Mouse (Mus musculus): Measurements from ENCODE around the gene Gpr160. TPM values are rescaled to one million over a fixed set of nuclear protein-coding genes. Genes with fewer than 3 reads are reported as not detected.
"Not testable (repeated sequence)": the region's sequence is repeated elsewhere in the genome, so short reads cannot be mapped to it uniquely, and the experiment has no call there.

Gpr160 gene
- polyA plus RNA-seq, 2 experiments = 3.5 to 7.8 TPM

DNA sequence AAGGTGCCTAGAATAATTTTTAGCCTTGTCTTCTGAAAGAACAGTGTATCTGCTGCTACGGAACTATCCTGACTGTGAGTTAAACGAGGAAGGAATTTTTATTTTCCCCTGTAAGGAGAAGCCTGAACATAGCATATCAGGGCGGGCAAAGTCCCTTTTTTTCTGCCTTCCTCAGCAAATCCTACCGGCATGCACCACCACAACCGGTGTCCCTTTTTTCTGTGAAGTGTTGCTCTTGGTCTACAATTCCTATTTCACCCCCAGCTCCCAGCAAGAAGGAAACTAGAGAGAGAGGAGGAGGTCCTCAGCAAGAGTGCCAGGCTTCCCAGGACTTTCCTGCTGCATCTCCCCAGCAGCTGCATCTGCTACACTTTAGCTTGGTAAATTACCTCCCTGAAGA is 2.2 kb upstream of the Gpr160 start:
- ATAC-seq (ENCODE audit: low FRiP score, low read depth) (no peak), DNase-seq (ENCODE audit: low spot score) (no peak)
- no peaks in the 10 kb centered on the region for H3K36me3 ChIP-seq (ENCODE audit: control insufficient read depth, insufficient read depth, low read length)
- H3K4me1 ChIP-seq (ENCODE audit: control insufficient read depth, insufficient read depth, low read length) = no peaks in the 10 kb centered on the region; the same call in 1 of the 2 replicates
- H3K9me3 ChIP-seq (ENCODE audit: control insufficient read depth, low read length) = no peaks in the 10 kb centered on the region
- no peak overlapping the region for H3K9ac ChIP-seq (ENCODE audit: low read depth, low read length, severe bottlenecking)
- no peak overlapping the region for H3K27ac ChIP-seq (replicated peaks; ENCODE audit: low read depth, low read length)
- H3K4me2 ChIP-seq (replicated peaks; ENCODE audit: low read depth, low read length, severe bottlenecking) = no peak overlapping the region
- H3K4me3 ChIP-seq (replicated peaks; ENCODE audit: low read length) = no peak overlapping the region
- H3K27me3 ChIP-seq (ENCODE audit: control insufficient read depth, insufficient read depth, low read length) = no peaks in the 10 kb centered on the region; the same call in 1 of the 2 replicates
- no peak for TF ChIP-seq POLR2A (IDR thresholded peaks at IDR 0.05; ENCODE audit: borderline replicate concordance, extremely low read depth, insufficient read depth, insufficient read length)
- WGBS = 77% methylated on average over 5 of the region's 5 CpGs

DNA sequence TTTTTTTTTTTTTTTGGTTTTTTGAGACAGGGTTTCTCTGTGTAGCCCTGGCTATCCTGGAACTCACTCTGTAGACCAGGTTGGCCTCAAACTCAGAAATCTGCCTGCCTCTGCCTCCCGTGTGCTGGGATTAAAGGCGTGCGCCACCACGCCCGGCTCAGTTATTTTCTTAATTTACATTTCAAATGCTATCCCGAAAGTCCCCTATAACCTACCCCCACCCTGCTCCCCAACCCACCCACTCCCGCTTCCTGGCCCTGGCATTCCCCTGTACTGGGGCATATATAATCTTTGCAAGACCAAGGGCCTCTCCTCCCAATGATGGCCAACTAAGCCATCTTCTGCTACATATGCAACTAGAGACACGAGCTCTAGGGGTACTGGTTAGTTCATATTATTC is 3.8 kb downstream of the Gpr160 start:
- DNase-seq (ENCODE audit: low spot score); H3K4me3 ChIP-seq (replicated peaks; ENCODE audit: low read length); H3K9me3 ChIP-seq (ENCODE audit: control insufficient read depth, low read length); ATAC-seq (ENCODE audit: low FRiP score, low read depth); H3K4me2 ChIP-seq (replicated peaks; ENCODE audit: low read depth, low read length, severe bottlenecking); H3K4me1 ChIP-seq (ENCODE audit: control insufficient read depth, insufficient read depth, low read length); H3K36me3 ChIP-seq (ENCODE audit: control insufficient read depth, insufficient read depth, low read length); H3K9ac ChIP-seq (ENCODE audit: low read depth, low read length, severe bottlenecking); H3K27ac ChIP-seq (replicated peaks; ENCODE audit: low read depth, low read length); H3K27me3 ChIP-seq (ENCODE audit: control insufficient read depth, insufficient read depth, low read length): not testable (repeated sequence)
- WGBS = 96% methylated on average over 8 of the region's 8 CpGs

DNA sequence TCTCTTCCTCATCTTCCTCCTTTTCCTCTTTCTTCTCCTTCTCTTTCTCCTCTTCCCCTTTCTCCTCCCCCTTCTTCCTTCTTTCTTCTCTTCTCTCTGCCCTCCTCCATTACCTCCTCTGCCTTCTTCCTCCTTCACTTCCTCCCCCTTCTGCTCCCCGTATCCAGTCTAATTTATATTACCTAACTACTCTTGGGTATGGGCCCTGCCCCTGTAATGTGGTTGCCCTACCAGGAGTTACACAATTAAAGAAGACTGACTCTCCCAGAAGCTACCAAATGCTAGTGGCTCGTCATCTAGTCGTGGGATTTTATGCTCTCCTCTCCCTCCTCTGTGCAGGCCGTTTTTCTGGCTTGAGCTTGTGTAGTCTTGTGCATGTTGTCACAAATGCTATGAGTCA is 5.0 kb downstream of the Gpr160 start:
- ATAC-seq (ENCODE audit: low FRiP score, low read depth) (no peak), DNase-seq (ENCODE audit: low spot score) (no peak)
- H3K4me2 ChIP-seq (replicated peaks; ENCODE audit: low read depth, low read length, severe bottlenecking) = no peak overlapping the region
- H3K4me1 ChIP-seq (ENCODE audit: control insufficient read depth, insufficient read depth, low read length) = no peaks in the 10 kb centered on the region
- no peaks in the 10 kb centered on the region; the same call in 1 of the 2 replicates for H3K27me3 ChIP-seq (ENCODE audit: control insufficient read depth, insufficient read depth, low read length)
- H3K36me3 ChIP-seq (ENCODE audit: control insufficient read depth, insufficient read depth, low read length) = no peaks in the 10 kb centered on the region
- WGBS = 75% methylated on average over 4 of the region's 4 CpGs
- H3K9me3 ChIP-seq (ENCODE audit: control insufficient read depth, low read length) = no peaks in the 10 kb centered on the region
- H3K4me3 ChIP-seq (replicated peaks; ENCODE audit: low read length) = no peak overlapping the region
- TF ChIP-seq POLR2A (IDR thresholded peaks at IDR 0.05; ENCODE audit: borderline replicate concordance, extremely low read depth, insufficient read depth, insufficient read length) = no peak
- no peak overlapping the region for H3K9ac ChIP-seq (ENCODE audit: low read depth, low read length, severe bottlenecking)
- H3K27ac ChIP-seq (replicated peaks; ENCODE audit: low read depth, low read length) = no peak overlapping the region

DNA sequence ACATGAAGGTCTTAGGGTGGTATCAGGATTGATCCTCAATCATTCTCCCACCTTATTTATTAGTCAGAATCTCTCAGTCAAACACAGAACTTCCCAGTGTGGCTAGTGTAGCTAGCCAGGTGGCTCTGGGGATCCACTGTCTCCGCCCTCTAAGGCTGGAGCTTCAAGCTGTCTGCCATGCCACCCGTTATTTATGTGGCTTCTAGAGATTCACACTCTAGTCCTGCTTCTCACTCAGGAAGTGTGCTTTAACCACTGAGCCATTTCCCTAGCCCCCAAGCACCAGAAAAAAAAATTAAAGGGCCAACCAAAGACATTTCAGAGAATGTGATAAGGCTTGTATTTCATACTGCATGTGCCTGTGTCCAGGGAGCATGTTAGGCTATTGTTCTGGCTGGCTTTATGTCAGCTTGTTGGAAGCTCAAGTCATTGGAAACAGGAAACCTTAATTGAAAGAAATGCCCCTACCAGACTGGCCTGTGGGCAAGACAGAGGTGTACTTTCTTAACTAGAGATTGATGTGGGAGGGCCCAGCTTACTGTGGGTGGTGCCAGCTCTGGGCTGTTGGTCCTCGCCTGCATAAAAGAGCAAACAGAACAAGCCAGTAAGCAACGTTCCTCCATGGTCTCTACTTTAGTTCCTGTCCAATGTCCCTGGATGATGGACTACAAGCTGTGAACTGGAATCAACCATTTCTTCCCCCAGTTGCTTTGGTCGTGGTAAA is 8.1 kb downstream of the Gpr160 start:
- no peak for ATAC-seq (ENCODE audit: low FRiP score, low read depth)

DNA sequence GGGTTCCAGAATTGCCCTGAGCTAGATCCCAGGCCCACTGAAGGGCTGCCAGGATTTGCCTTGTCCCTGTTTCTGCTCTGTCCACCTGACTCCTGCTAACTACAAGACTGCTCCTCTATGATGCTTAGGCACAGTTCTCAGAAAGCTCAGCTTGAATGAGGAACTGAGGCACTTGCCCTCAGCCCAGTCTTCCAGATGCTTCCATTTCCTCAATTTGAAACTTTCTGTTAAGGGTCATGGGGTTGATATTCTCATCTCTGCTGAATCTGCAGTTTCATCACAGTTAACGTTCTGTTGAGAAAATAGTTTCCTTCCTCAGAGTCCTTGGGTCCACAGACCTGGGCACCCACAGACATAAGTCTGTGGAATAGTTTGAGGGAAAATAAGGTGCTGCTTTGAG is 8.9 kb downstream of the Gpr160 start:
- Histone ChIP-seq H3K4me1 (ENCODE audit: control insufficient read depth, insufficient read depth, low read length) (no peaks in the 10 kb centered on the region), H3K4me3 (replicated peaks; ENCODE audit: low read length) (no peak overlapping the region), H3K27me3 (ENCODE audit: control insufficient read depth, insufficient read depth, low read length) (no peaks in the 10 kb centered on the region), H3K36me3 (ENCODE audit: control insufficient read depth, insufficient read depth, low read length) (no peaks in the 10 kb centered on the region), H3K9me3 (ENCODE audit: control insufficient read depth, low read length) (no peaks in the 10 kb centered on the region), H3K4me2 (replicated peaks; ENCODE audit: low read depth, low read length, severe bottlenecking) (no peak overlapping the region), H3K27ac (replicated peaks; ENCODE audit: low read depth, low read length) (no peak overlapping the region), H3K9ac (ENCODE audit: low read depth, low read length, severe bottlenecking) (no peak overlapping the region)
- 80% methylated on average over 1 of the region's 1 CpGs for WGBS
- DNase-seq (ENCODE audit: low spot score) (no peak), ATAC-seq (ENCODE audit: low FRiP score, low read depth) (no peak)
- no peak for TF ChIP-seq POLR2A (IDR thresholded peaks at IDR 0.05; ENCODE audit: borderline replicate concordance, extremely low read depth, insufficient read depth, insufficient read length)

More for the DNA sequence above, 8.1 kb downstream of the Gpr160 start:
- DNase-seq (ENCODE audit: low spot score) = no peak
- Histone ChIP-seq H3K9me3 (ENCODE audit: control insufficient read depth, low read length) (no peaks in the 10 kb centered on the region), H3K27me3 (ENCODE audit: control insufficient read depth, insufficient read depth, low read length) (no peaks in the 10 kb centered on the region), H3K4me2 (replicated peaks; ENCODE audit: low read depth, low read length, severe bottlenecking) (no peak overlapping the region), H3K36me3 (ENCODE audit: control insufficient read depth, insufficient read depth, low read length) (no peaks in the 10 kb centered on the region), H3K27ac (replicated peaks; ENCODE audit: low read depth, low read length) (no peak overlapping the region), H3K4me3 (replicated peaks; ENCODE audit: low read length) (no peak overlapping the region), H3K4me1 (ENCODE audit: control insufficient read depth, insufficient read depth, low read length) (no peaks in the 10 kb centered on the region), H3K9ac (ENCODE audit: low read depth, low read length, severe bottlenecking) (no peak overlapping the region)
- 65% methylated on average over 5 of the region's 5 CpGs for WGBS
- no peak for TF ChIP-seq POLR2A (IDR thresholded peaks at IDR 0.05; ENCODE audit: borderline replicate concordance, extremely low read depth, insufficient read depth, insufficient read length)
